Mouse (Mus musculus): ENCODE results near the gene Ccdc152. TPM values are rescaled to one million over a fixed set of nuclear protein-coding genes. Genes with fewer than 3 reads are reported as not detected.

The Ccdc152 gene
- polyA plus RNA-seq (2014; fragmentation: Nextera tagmentation; extraction: Ambion mirVana), result 0.22 TPM in 1 of 2 replicates, not detected in the other

DNA sequence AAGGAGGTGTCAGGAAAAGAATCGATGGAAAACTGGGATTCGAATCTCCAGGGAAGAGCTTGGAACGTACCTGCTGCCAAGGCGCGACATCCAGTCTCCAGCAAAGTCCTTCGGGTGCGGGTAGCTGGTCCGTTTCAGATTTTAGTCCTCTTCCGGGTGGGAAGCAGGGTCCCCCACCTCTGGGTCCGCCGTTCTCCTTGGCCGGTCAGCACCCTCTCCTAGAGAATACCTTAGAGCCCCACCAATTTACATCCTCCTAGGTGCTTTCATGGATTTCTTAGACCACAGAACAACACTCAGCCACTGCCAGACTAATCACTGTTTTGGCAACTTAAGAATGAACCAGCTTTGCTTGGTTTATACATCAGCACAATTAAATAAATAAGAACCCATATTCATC, at the start of gene Ccdc152:
Ccdc152 (minus strand) TSS at position 101 of the 400 bp plus-strand sequence.
- no peak within 1 kb of the TSS for H3K27ac ChIP-seq (ENCODE audit: low read depth, low read length)
- 92% methylated on average over 12 of the region's 12 CpGs for WGBS
- H3K4me2 ChIP-seq (ENCODE audit: low read depth, low read length), result no peak within 1 kb of the TSS
- H3K36me3 ChIP-seq (ENCODE audit: control insufficient read depth, insufficient read depth, low read length), result no peaks in the 10 kb centered on the region
- ATAC-seq (ENCODE audit: low read depth), result no peak
- no peaks in the 10 kb centered on the region for H3K27me3 ChIP-seq (ENCODE audit: control insufficient read depth, insufficient read depth, low read length)
- no peaks in the 10 kb centered on the region for H3K4me1 ChIP-seq (ENCODE audit: control insufficient read depth, insufficient read depth, low read length)
- H3K4me3 ChIP-seq (ENCODE audit: low read depth, low read length), result no peak within 1 kb of the TSS
- H3K9ac ChIP-seq (replicated peaks; ENCODE audit: low read depth, low read length), result no peak within 1 kb of the TSS
- H3K9me3 ChIP-seq (ENCODE audit: control insufficient read depth, low read length), result no peaks in the 10 kb centered on the region

DNA sequence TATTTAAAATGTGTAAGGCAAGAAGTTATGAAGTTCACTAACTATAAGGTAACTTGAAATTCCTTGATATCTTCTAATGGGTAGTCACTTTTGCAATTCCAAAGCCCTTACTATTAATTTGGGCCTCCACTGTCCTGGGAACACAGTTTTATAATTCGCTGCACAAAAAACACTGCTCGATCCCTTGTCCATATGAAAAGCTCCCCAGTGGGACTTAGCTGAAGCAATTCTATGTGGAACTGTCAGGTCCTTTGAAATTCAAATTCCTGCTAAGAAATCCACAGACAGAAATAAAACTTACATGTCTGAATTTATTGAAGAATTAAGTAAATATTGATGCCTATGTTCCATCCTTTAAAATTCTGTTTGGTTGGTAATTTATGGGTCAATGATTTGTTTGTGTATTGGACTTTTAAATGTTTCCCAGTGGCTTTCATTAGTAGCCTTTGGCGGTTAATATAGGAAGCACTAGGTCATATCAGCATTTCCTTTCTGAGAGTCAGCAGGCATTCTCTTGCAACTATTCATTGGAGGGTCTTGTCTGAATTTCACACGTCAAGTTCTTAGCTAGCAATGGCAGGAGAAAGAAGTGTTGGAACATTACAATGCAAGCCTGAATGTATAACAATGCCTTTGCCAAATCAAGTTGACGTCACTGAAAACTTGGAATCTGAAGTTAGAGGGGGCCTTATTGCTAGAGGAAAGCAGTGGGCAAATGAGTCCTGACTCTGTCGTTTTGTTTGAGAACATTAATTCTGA, 46.2 kb upstream of the Ccdc152 start:
- no peak for ATAC-seq (ENCODE audit: low read depth)
- Histone ChIP-seq H3K27me3 (ENCODE audit: control insufficient read depth, insufficient read depth, low read length) (no peaks in the 10 kb centered on the region), H3K4me2 (ENCODE audit: low read depth, low read length) (no peak overlapping the region), H3K4me3 (ENCODE audit: low read depth, low read length) (no peak overlapping the region), H3K27ac (ENCODE audit: low read depth, low read length) (no peak overlapping the region), H3K4me1 (ENCODE audit: control insufficient read depth, insufficient read depth, low read length) (no peaks in the 10 kb centered on the region), H3K9ac (replicated peaks; ENCODE audit: low read depth, low read length) (no peak overlapping the region), H3K36me3 (ENCODE audit: control insufficient read depth, insufficient read depth, low read length) (no peaks in the 10 kb centered on the region), H3K9me3 (ENCODE audit: control insufficient read depth, low read length) (no peaks in the 10 kb centered on the region)
- WGBS, result 34% methylated on average over 6 of the region's 6 CpGs

DNA sequence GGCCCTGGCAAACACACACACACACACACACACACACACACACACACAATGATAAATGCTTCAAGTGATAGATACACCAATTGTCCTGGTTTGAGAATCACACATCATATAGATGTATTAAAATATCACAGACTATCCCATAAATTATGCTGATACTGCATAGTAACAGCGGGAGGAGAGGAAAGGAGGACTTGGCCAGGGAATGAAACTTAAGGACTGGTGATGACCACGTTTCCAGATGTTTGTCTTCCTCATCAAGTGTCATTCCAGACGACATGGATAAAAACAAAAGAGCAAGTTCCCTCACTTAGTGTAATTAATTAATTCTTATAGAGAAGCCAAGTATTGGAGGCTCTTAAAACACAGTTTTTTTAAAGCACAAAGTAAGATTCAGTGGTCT, 43.4 kb upstream of the Ccdc152 start:
- no peak for ATAC-seq (ENCODE audit: low read depth)
- Histone ChIP-seq H3K9ac (replicated peaks; ENCODE audit: low read depth, low read length) (no peak overlapping the region), H3K9me3 (ENCODE audit: control insufficient read depth, low read length) (no peaks in the 10 kb centered on the region), H3K4me1 (ENCODE audit: control insufficient read depth, insufficient read depth, low read length) (no peaks in the 10 kb centered on the region), H3K36me3 (ENCODE audit: control insufficient read depth, insufficient read depth, low read length) (no peaks in the 10 kb centered on the region), H3K27ac (ENCODE audit: low read depth, low read length) (no peak overlapping the region), H3K4me3 (ENCODE audit: low read depth, low read length) (no peak overlapping the region), H3K4me2 (ENCODE audit: low read depth, low read length) (no peak overlapping the region), H3K27me3 (ENCODE audit: control insufficient read depth, insufficient read depth, low read length) (no peaks in the 10 kb centered on the region)
- 80% methylated on average over 3 of the region's 3 CpGs for WGBS

DNA sequence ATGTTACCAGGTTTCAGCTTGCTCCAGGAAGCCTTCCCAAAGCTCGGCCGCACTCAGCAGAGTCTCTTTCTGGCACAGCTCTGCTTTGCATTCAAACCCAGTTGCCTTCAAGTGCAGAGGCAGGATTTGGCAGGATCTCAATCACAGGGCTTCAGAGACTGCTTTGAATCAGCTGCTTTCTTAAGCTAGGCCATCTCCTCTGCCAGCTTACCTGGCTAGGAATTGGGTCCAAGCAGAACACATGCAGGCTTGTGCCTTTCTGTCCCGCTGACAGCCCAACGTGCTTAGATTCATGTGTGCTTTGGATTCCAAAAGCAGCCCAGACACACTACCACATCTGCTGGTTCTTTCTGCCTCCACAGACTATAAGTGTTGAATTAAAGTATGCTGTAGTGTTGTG, 41.2 kb upstream of the Ccdc152 start:
- H3K4me3 ChIP-seq (ENCODE audit: low read depth, low read length), result no peak overlapping the region
- no peak overlapping the region for H3K9ac ChIP-seq (replicated peaks; ENCODE audit: low read depth, low read length)
- H3K27ac ChIP-seq (ENCODE audit: low read depth, low read length), result no peak overlapping the region
- no peak overlapping the region for H3K4me2 ChIP-seq (ENCODE audit: low read depth, low read length)
- H3K36me3 ChIP-seq (ENCODE audit: control insufficient read depth, insufficient read depth, low read length), result no peaks in the 10 kb centered on the region
- ATAC-seq (ENCODE audit: low read depth), result no peak; the same call in 1 of the 2 replicates
- no peaks in the 10 kb centered on the region for H3K27me3 ChIP-seq (ENCODE audit: control insufficient read depth, insufficient read depth, low read length)
- H3K9me3 ChIP-seq (ENCODE audit: control insufficient read depth, low read length), result no peaks in the 10 kb centered on the region
- 74% methylated on average over 4 of the region's 4 CpGs for WGBS
- no peaks in the 10 kb centered on the region for H3K4me1 ChIP-seq (ENCODE audit: control insufficient read depth, insufficient read depth, low read length)

GRCm38 (mm10) chr15:3341806-3342582, 38.7 kb upstream of the Ccdc152 start:
- H3K27ac ChIP-seq (ENCODE audit: low read depth, low read length), result no peak overlapping the region
- ATAC-seq (ENCODE audit: low read depth), result no peak; the same call in 1 of the 2 replicates
- H3K9me3 ChIP-seq (ENCODE audit: control insufficient read depth, low read length), result no peaks in the 10 kb centered on the region
- H3K4me3 ChIP-seq (ENCODE audit: low read depth, low read length), result no peak overlapping the region
- WGBS, result 95% methylated on average over 4 of the region's 4 CpGs
- H3K4me1 ChIP-seq (ENCODE audit: control insufficient read depth, insufficient read depth, low read length), result no peaks in the 10 kb centered on the region
- H3K4me2 ChIP-seq (ENCODE audit: low read depth, low read length), result no peak overlapping the region
- no peaks in the 10 kb centered on the region for H3K36me3 ChIP-seq (ENCODE audit: control insufficient read depth, insufficient read depth, low read length)
- H3K27me3 ChIP-seq (ENCODE audit: control insufficient read depth, insufficient read depth, low read length), result no peaks in the 10 kb centered on the region
- no peak overlapping the region for H3K9ac ChIP-seq (replicated peaks; ENCODE audit: low read depth, low read length)

DNA sequence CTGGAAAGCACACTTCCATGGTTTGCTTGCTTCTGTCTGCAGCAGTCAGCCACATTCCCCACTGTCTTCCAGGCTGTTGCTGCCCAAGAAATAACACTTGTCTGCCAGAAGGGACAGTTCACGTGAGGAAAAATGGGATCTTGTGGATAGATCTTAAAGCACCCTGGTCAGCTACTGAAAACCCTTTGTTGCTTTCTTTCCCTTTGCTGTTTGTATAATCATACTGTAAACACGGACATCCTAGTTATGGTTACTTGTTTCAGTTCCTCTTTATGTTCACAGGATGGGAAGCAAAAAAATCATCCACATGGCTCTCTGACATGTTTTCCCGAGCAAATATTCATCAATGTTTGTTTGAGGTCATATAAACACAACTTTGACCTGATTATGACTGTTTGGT, 36.5 kb upstream of the Ccdc152 start:
- no peak for ATAC-seq (ENCODE audit: low read depth)
- no peaks in the 10 kb centered on the region for H3K27me3 ChIP-seq (ENCODE audit: control insufficient read depth, insufficient read depth, low read length)
- WGBS, result 82% methylated on average over 3 of the region's 3 CpGs
- H3K27ac ChIP-seq (ENCODE audit: low read depth, low read length), result no peak overlapping the region
- no peaks in the 10 kb centered on the region for H3K4me1 ChIP-seq (ENCODE audit: control insufficient read depth, insufficient read depth, low read length)
- no peak overlapping the region for H3K9ac ChIP-seq (replicated peaks; ENCODE audit: low read depth, low read length)
- H3K4me2 ChIP-seq (ENCODE audit: low read depth, low read length), result no peak overlapping the region
- no peak overlapping the region for H3K4me3 ChIP-seq (ENCODE audit: low read depth, low read length)
- H3K9me3 ChIP-seq (ENCODE audit: control insufficient read depth, low read length), result no peaks in the 10 kb centered on the region
- H3K36me3 ChIP-seq (ENCODE audit: control insufficient read depth, insufficient read depth, low read length), result no peaks in the 10 kb centered on the region

DNA sequence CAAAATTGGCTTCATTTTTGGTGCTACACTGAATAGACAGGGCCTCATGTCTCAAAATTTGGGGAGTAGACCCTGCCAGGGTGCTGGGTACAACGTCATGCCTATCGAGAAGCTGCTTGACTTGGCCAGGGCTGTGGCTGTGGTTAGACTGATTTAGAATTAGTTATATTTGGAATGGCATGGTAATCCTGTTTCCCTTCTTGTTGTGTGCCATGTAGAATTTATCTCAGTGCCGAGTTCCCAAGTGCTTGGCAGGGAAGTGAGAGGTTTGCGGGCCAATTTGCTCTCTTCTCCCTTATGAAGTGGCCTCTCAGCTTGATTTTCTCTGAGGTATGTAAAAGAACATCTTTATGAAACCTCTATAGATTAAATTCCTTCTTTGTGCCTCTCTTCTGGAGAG, 29.2 kb upstream of the Ccdc152 start:
- ATAC-seq (ENCODE audit: low read depth), result no peak
- Histone ChIP-seq H3K9ac (replicated peaks; ENCODE audit: low read depth, low read length) (no peak overlapping the region), H3K27me3 (ENCODE audit: control insufficient read depth, insufficient read depth, low read length) (no peaks in the 10 kb centered on the region), H3K4me1 (ENCODE audit: control insufficient read depth, insufficient read depth, low read length) (no peaks in the 10 kb centered on the region), H3K27ac (ENCODE audit: low read depth, low read length) (no peak overlapping the region), H3K4me2 (ENCODE audit: low read depth, low read length) (no peak overlapping the region), H3K36me3 (ENCODE audit: control insufficient read depth, insufficient read depth, low read length) (no peaks in the 10 kb centered on the region), H3K9me3 (ENCODE audit: control insufficient read depth, low read length) (no peaks in the 10 kb centered on the region), H3K4me3 (ENCODE audit: low read depth, low read length) (no peak overlapping the region)
- WGBS, result 96% methylated on average over 4 of the region's 4 CpGs

GRCm38 (mm10) chr15:3331813-3332212, 28.5 kb upstream of the Ccdc152 start:
- Histone ChIP-seq H3K4me2 (ENCODE audit: low read depth, low read length) (no peak overlapping the region), H3K27me3 (ENCODE audit: control insufficient read depth, insufficient read depth, low read length) (no peaks in the 10 kb centered on the region), H3K4me1 (ENCODE audit: control insufficient read depth, insufficient read depth, low read length) (no peaks in the 10 kb centered on the region), H3K9me3 (ENCODE audit: control insufficient read depth, low read length) (no peaks in the 10 kb centered on the region), H3K4me3 (ENCODE audit: low read depth, low read length) (no peak overlapping the region), H3K9ac (replicated peaks; ENCODE audit: low read depth, low read length) (no peak overlapping the region), H3K27ac (ENCODE audit: low read depth, low read length) (no peak overlapping the region), H3K36me3 (ENCODE audit: control insufficient read depth, insufficient read depth, low read length) (no peaks in the 10 kb centered on the region)
- no peak for ATAC-seq (ENCODE audit: low read depth)
- 71% methylated on average over 2 of the region's 2 CpGs for WGBS

DNA sequence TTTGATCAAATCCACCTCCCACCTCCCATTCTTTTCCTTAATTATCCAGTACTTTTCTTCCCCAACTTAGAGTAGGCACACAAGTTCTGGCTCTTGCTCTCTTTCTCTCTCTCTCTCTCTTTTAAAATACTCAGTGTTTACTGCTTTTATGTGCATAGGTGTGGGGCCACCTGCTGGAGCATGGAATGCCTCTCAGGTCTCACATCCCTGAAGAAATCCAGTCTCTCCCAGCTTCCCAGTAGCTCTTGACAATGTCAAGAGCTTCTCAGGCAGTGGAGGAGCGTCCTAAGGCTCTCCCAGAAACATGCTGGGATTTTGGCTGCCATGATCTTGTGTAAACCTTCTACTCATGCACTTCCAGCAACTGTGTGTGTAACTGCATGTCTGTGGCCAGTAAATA, 27.0 kb upstream of the Ccdc152 start:
- H3K4me2 ChIP-seq (ENCODE audit: low read depth, low read length), result no peak overlapping the region
- WGBS, result 80% methylated on average over 1 of the region's 1 CpGs
- no peaks in the 10 kb centered on the region for H3K9me3 ChIP-seq (ENCODE audit: control insufficient read depth, low read length)
- H3K27ac ChIP-seq (ENCODE audit: low read depth, low read length), result no peak overlapping the region
- no peak overlapping the region for H3K9ac ChIP-seq (replicated peaks; ENCODE audit: low read depth, low read length)
- no peak overlapping the region for H3K4me3 ChIP-seq (ENCODE audit: low read depth, low read length)
- H3K36me3 ChIP-seq (ENCODE audit: control insufficient read depth, insufficient read depth, low read length), result no peaks in the 10 kb centered on the region
- no peaks in the 10 kb centered on the region for H3K27me3 ChIP-seq (ENCODE audit: control insufficient read depth, insufficient read depth, low read length)
- H3K4me1 ChIP-seq (ENCODE audit: control insufficient read depth, insufficient read depth, low read length), result no peaks in the 10 kb centered on the region
- no peak for ATAC-seq (ENCODE audit: low read depth)

Data from neural tube, embryonic 14.5 days (tissue).